Mouse (Mus musculus): Measurements from ENCODE around the gene Adam8. TPM values are rescaled to one million over a fixed set of nuclear protein-coding genes. Genes with fewer than 3 reads are reported as not detected.

Gene Adam8
- polyA plus RNA-seq, 1 experiment from 2014 or later: 0.85 TPM

GRCm38 (mm10) chr7:140001086-140001740 is 8.9 kb upstream of the Adam8 start:
- WGBS: 75% methylated on average over 12 of the region's 12 CpGs
- no peak for DNase-seq (ENCODE audit: low spot score)
- H3K36me3 ChIP-seq (ENCODE audit: control insufficient read depth, insufficient read depth, low read length): peaks cover 40% of the 10 kb centered on the region
- no peak overlapping the region for H3K27ac ChIP-seq (replicated peaks)
- no peak overlapping the region for H3K4me3 ChIP-seq (ENCODE audit: low read depth, low read length)
- no peaks in the 10 kb centered on the region for H3K4me1 ChIP-seq (replicated peaks; ENCODE audit: control insufficient read depth, insufficient read depth)
- no peaks in the 10 kb centered on the region for H3K9me3 ChIP-seq (ENCODE audit: control insufficient read depth, low read length)
- ATAC-seq (ENCODE audit: low FRiP score, low TSS enrichment): peak; percentile 29; the same call in 1 of the 2 replicates
- TF ChIP-seq EP300 (optimal IDR thresholded peaks at IDR 0.05) (no peak), CTCF (IDR thresholded peaks at IDR 0.05; ENCODE audit: low read depth) (no peak)
- no peaks in the 10 kb centered on the region for H3K27me3 ChIP-seq (ENCODE audit: control insufficient read depth, insufficient read depth, low read length)
- H3K4me2 ChIP-seq (replicated peaks; ENCODE audit: low read depth): no peak overlapping the region
- H3K9ac ChIP-seq (ENCODE audit: low read length): no peak overlapping the region

GRCm38 (mm10) chr7:139998691-139999350 is 6.5 kb upstream of the Adam8 start:
- Histone ChIP-seq H3K27ac (replicated peaks) (no peak overlapping the region), H3K4me1 (replicated peaks; ENCODE audit: control insufficient read depth, insufficient read depth) (no peaks in the 10 kb centered on the region), H3K27me3 (ENCODE audit: control insufficient read depth, insufficient read depth, low read length) (no peaks in the 10 kb centered on the region), H3K36me3 (ENCODE audit: control insufficient read depth, insufficient read depth, low read length) (peaks cover 37% of the 10 kb centered on the region), H3K4me3 (ENCODE audit: low read depth, low read length) (no peak overlapping the region), H3K4me2 (replicated peaks; ENCODE audit: low read depth) (no peak overlapping the region), H3K9me3 (ENCODE audit: control insufficient read depth, low read length) (no peaks in the 10 kb centered on the region), H3K9ac (ENCODE audit: low read length) (no peak overlapping the region)
- WGBS: 91% methylated on average over 13 of the region's 13 CpGs
- DNase-seq (ENCODE audit: low spot score): no peak
- TF ChIP-seq CTCF (IDR thresholded peaks at IDR 0.05; ENCODE audit: low read depth) (no peak), EP300 (optimal IDR thresholded peaks at IDR 0.05) (no peak)
- no peak for ATAC-seq (ENCODE audit: low FRiP score, low TSS enrichment)

GRCm38 (mm10) chr7:139994676-139995075 is 2.3 kb upstream of the Adam8 start:
- TF ChIP-seq CTCF (IDR thresholded peaks at IDR 0.05; ENCODE audit: low read depth) (peak; percentile 86), EP300 (optimal IDR thresholded peaks at IDR 0.05) (no peak)
- ATAC-seq (ENCODE audit: low FRiP score, low TSS enrichment) (no peak), DNase-seq (ENCODE audit: low spot score) (peak; percentile 65)
- Histone ChIP-seq H3K27me3 (ENCODE audit: control insufficient read depth, insufficient read depth, low read length) (no peaks in the 10 kb centered on the region), H3K36me3 (ENCODE audit: control insufficient read depth, insufficient read depth, low read length) (peaks cover 23% of the 10 kb centered on the region), H3K9me3 (ENCODE audit: control insufficient read depth, low read length) (no peaks in the 10 kb centered on the region), H3K4me1 (replicated peaks; ENCODE audit: control insufficient read depth, insufficient read depth) (no peaks in the 10 kb centered on the region), H3K4me2 (replicated peaks; ENCODE audit: low read depth) (no peak overlapping the region), H3K27ac (replicated peaks) (no peak overlapping the region), H3K4me3 (ENCODE audit: low read depth, low read length) (no peak overlapping the region), H3K9ac (ENCODE audit: low read length) (no peak overlapping the region)
- WGBS: 28% methylated on average over 3 of the region's 3 CpGs

- Histone ChIP-seq H3K4me3 (ENCODE audit: low read depth, low read length) (no peak overlapping the region), H3K27me3 (ENCODE audit: control insufficient read depth, insufficient read depth, low read length) (no peaks in the 10 kb centered on the region), H3K9ac (ENCODE audit: low read length) (no peak overlapping the region), H3K4me2 (replicated peaks; ENCODE audit: low read depth) (no peak overlapping the region), H3K36me3 (ENCODE audit: control insufficient read depth, insufficient read depth, low read length) (peaks cover 20% of the 10 kb centered on the region), H3K9me3 (ENCODE audit: control insufficient read depth, low read length) (no peaks in the 10 kb centered on the region), H3K4me1 (replicated peaks; ENCODE audit: control insufficient read depth, insufficient read depth) (no peaks in the 10 kb centered on the region), H3K27ac (replicated peaks) (no peak overlapping the region)
- WGBS: 49% methylated on average over 4 of the region's 4 CpGs
- no peak for DNase-seq (ENCODE audit: low spot score)
- ATAC-seq (ENCODE audit: low FRiP score, low TSS enrichment): no peak
- no peak for TF ChIP-seq CTCF (IDR thresholded peaks at IDR 0.05; ENCODE audit: low read depth)
- no peak for TF ChIP-seq EP300 (optimal IDR thresholded peaks at IDR 0.05)
Measured at GRCm38 (mm10) chr7:139994202-139994601, 1.8 kb upstream of the Adam8 start.

GRCm38 (mm10) chr7:139993532-139993931 is 1.2 kb upstream of the Adam8 start:
- Histone ChIP-seq H3K9me3 (ENCODE audit: control insufficient read depth, low read length) (no peaks in the 10 kb centered on the region), H3K4me1 (replicated peaks; ENCODE audit: control insufficient read depth, insufficient read depth) (no peaks in the 10 kb centered on the region), H3K27me3 (ENCODE audit: control insufficient read depth, insufficient read depth, low read length) (no peaks in the 10 kb centered on the region), H3K9ac (ENCODE audit: low read length) (no peak overlapping the region), H3K27ac (replicated peaks) (no peak overlapping the region), H3K36me3 (ENCODE audit: control insufficient read depth, insufficient read depth, low read length) (peaks cover 17% of the 10 kb centered on the region), H3K4me3 (ENCODE audit: low read depth, low read length) (no peak overlapping the region), H3K4me2 (replicated peaks; ENCODE audit: low read depth) (no peak overlapping the region)
- DNase-seq (ENCODE audit: low spot score): no peak
- no peak for ATAC-seq (ENCODE audit: low FRiP score, low TSS enrichment)
- TF ChIP-seq EP300 (optimal IDR thresholded peaks at IDR 0.05): no peak
- TF ChIP-seq CTCF (IDR thresholded peaks at IDR 0.05; ENCODE audit: low read depth): no peak
- WGBS: 86% methylated on average over 6 of the region's 6 CpGs

GRCm38 (mm10) chr7:139990864-139991394 is 1.4 kb downstream of the Adam8 start:
- no peak overlapping the region for H3K9ac ChIP-seq (ENCODE audit: low read length)
- no peaks in the 10 kb centered on the region for H3K36me3 ChIP-seq (ENCODE audit: control insufficient read depth, insufficient read depth, low read length)
- TF ChIP-seq EP300 (optimal IDR thresholded peaks at IDR 0.05) (no peak), CTCF (IDR thresholded peaks at IDR 0.05; ENCODE audit: low read depth) (no peak)
- WGBS: 69% methylated on average over 8 of the region's 8 CpGs
- H3K9me3 ChIP-seq (ENCODE audit: control insufficient read depth, low read length): no peaks in the 10 kb centered on the region
- no peak overlapping the region for H3K4me3 ChIP-seq (ENCODE audit: low read depth, low read length)
- no peaks in the 10 kb centered on the region for H3K27me3 ChIP-seq (ENCODE audit: control insufficient read depth, insufficient read depth, low read length)
- H3K4me2 ChIP-seq (replicated peaks; ENCODE audit: low read depth): no peak overlapping the region
- no peak overlapping the region for H3K27ac ChIP-seq (replicated peaks)
- no peaks in the 10 kb centered on the region for H3K4me1 ChIP-seq (replicated peaks; ENCODE audit: control insufficient read depth, insufficient read depth)
- peak; percentile 61 for DNase-seq (ENCODE audit: low spot score)
- ATAC-seq (ENCODE audit: low FRiP score, low TSS enrichment): peak; percentile 77
